Mouse (Mus musculus) kidney, adult 18-20 months (tissue): ENCODE measurements at regions not wholly inside any gene's neighbourhood (a gene's known extent, or its start where the extent isn't known, plus 50 kb on each side); places are given as distances from the start of the nearest gene placed in this dataset.

Experiments used
- DNase-seq: peaks from one replicate; pipeline ENCODE4 v3.0.0; 2021

GRCm38 (mm10) chr14:25239335-25239960 is 219.5 kb upstream of the Zmiz1 start:
- DNase-seq, result no peak

- no peak for DNase-seq
Measured at GRCm38 (mm10) chr14:25242753-25243152, 216.2 kb upstream of the Zmiz1 start.

- no peak for DNase-seq
Measured at GRCm38 (mm10) chr14:25243289-25243688, 215.7 kb upstream of the Zmiz1 start.

GRCm38 (mm10) chr14:25243698-25244097 is 215.3 kb upstream of the Zmiz1 start:
- no peak for DNase-seq

GRCm38 (mm10) chr14:25244841-25245240 is 214.1 kb upstream of the Zmiz1 start:
- no peak for DNase-seq

- DNase-seq, result no peak
Measured at GRCm38 (mm10) chr14:25245691-25246090, 213.3 kb upstream of the Zmiz1 start.

GRCm38 (mm10) chr14:25248941-25249340 is 210.0 kb upstream of the Zmiz1 start:
- no peak for DNase-seq

- no peak for DNase-seq
Measured at GRCm38 (mm10) chr14:25253016-25253850, 205.8 kb upstream of the Zmiz1 start.

- DNase-seq, result no peak
Measured at GRCm38 (mm10) chr14:25263121-25263520, 195.9 kb upstream of the Zmiz1 start.

- DNase-seq, result no peak
Measured at GRCm38 (mm10) chr14:25266846-25267245, 192.1 kb upstream of the Zmiz1 start.

- no peak for DNase-seq
Measured at GRCm38 (mm10) chr14:25268090-25268631, 190.8 kb upstream of the Zmiz1 start.

GRCm38 (mm10) chr14:25270227-25270876 is 188.6 kb upstream of the Zmiz1 start:
- no peak for DNase-seq

- DNase-seq, result no peak
Measured at GRCm38 (mm10) chr14:25272366-25273156, 186.4 kb upstream of the Zmiz1 start.

GRCm38 (mm10) chr14:25279751-25280150 is 179.2 kb upstream of the Zmiz1 start:
- DNase-seq, result no peak

- DNase-seq, result no peak
Measured at GRCm38 (mm10) chr14:25292557-25292956, 166.4 kb upstream of the Zmiz1 start.

- no peak for DNase-seq
Measured at GRCm38 (mm10) chr14:25294226-25294625, 164.8 kb upstream of the Zmiz1 start.

- DNase-seq, result peak; percentile 30
Measured at GRCm38 (mm10) chr14:25295688-25296350, 163.2 kb upstream of the Zmiz1 start.

- no peak for DNase-seq
Measured at GRCm38 (mm10) chr14:25299673-25300190, 159.3 kb upstream of the Zmiz1 start.

GRCm38 (mm10) chr14:25301336-25302031 is 157.5 kb upstream of the Zmiz1 start:
- no peak for DNase-seq

GRCm38 (mm10) chr14:25304391-25304851 is 154.6 kb upstream of the Zmiz1 start:
- DNase-seq, result peak; percentile 71

- DNase-seq, result no peak
Measured at GRCm38 (mm10) chr14:25306166-25306565, 152.8 kb upstream of the Zmiz1 start.
